Mouse (Mus musculus) forebrain, embryonic 15.5 days (tissue): ENCODE measurements around the gene Nmnat2. TPM values are rescaled to one million over a fixed set of nuclear protein-coding genes. Genes with fewer than 3 reads are reported as not detected.

Source experiments
- ATAC-seq: fragments of 200-750 bp; cut with Nextera tagmentation; replicated peaks from 2 replicates; pipeline ENCODE4 v1.8.0; 2017; ENCODE audit warnings: mild to moderate bottlenecking, moderate TSS enrichment, moderate library complexity
- H3K27ac ChIP-seq: fragments of 300-500 bp; sonication (generic); replicated peaks from 2 replicates; pipeline ENCODE4 v1.5.1; 2015; ENCODE audit warnings: mild to moderate bottlenecking, inconsistent platforms
- H3K27me3 ChIP-seq: fragments of 300-500 bp; sonication (generic); 2 replicates; pipeline ENCODE4 v1.6.1; 2015; ENCODE audit warnings: inconsistent platforms
- H3K36me3 ChIP-seq: fragments of 300-500 bp; sonication (generic); 2 replicates; pipeline ENCODE4 v1.6.1; 2015; ENCODE audit warnings: mild to moderate bottlenecking, inconsistent platforms
- H3K4me1 ChIP-seq: fragments of 300-500 bp; sonication (generic); 2 replicates; pipeline ENCODE4 v1.6.1; 2015; ENCODE audit warnings: inconsistent platforms
- H3K4me2 ChIP-seq: fragments of 300-500 bp; sonication (generic); replicated peaks from 2 replicates; pipeline ENCODE4 v1.6.1; 2015; ENCODE audit warnings: mild to moderate bottlenecking, inconsistent platforms
- H3K4me3 ChIP-seq: fragments of 300-500 bp; sonication (generic); 2 replicates; pipeline ENCODE4 v1.5.1; 2015; ENCODE audit warnings: mild to moderate bottlenecking, inconsistent platforms
- H3K9ac ChIP-seq: fragments of 300-500 bp; sonication (generic); replicated peaks from 2 replicates; pipeline ENCODE4 v1.6.1; 2015; ENCODE audit warnings: mild to moderate bottlenecking, inconsistent platforms
- H3K9me3 ChIP-seq: fragments of 300-500 bp; sonication (generic); 2 replicates; pipeline ENCODE4 v1.6.1; 2016; ENCODE audit warnings: inconsistent platforms
- WGBS: fragments of 180-500 bp; shearing (Covaris S2); methylation state at CpG from one replicate; pipeline ENCODE4 v1.1.7; 2015; ENCODE audit warnings: mixed read lengths; 5-methylcytosine and 5-hydroxymethylcytosine counted together
- polyA plus RNA-seq: library from polyadenylated mRNA; unstranded; fragments of >200 nt; fragmentation: Nextera tagmentation; extraction: Ambion mirVana; gene quantifications from 2 replicates; pipeline ENCODE4 v1.2.1, GENCODE M21; 2015

Nmnat2 gene
- polyA plus RNA-seq, 1 experiment from 2014 or later, result 69.5 TPM

DNA sequence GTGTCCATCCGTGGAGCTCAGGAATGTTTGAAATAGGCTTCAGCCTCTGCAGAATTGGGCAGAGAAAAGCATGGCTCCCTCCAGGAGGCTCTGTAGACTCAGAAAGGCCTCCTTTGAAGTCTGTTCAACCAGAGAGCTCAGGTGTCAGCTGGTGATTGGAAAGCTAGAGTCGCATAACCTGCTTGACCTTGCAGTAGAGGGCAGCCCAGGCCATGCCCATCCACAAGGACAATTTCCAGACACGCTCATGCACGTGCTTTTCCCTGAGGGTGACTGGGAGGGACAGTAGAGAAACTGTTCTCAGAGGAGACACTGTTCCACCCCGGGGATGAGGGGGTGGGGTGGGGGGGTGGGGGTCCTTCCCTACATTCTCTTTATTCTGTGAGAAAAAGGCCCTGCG lies 76.6 kb downstream of the Nmnat2 start:
- peaks cover 18% of the 10 kb centered on the region for H3K4me1 ChIP-seq
- H3K36me3 ChIP-seq, result no peaks in the 10 kb centered on the region
- 75% methylated on average over 6 of the region's 6 CpGs for WGBS
- no peaks in the 10 kb centered on the region for H3K27me3 ChIP-seq
- no peak overlapping the region for H3K27ac ChIP-seq
- no peak for ATAC-seq
- H3K9me3 ChIP-seq, result no peaks in the 10 kb centered on the region
- no peak overlapping the region for H3K4me3 ChIP-seq
- no peak overlapping the region for H3K4me2 ChIP-seq
- no peak overlapping the region for H3K9ac ChIP-seq

DNA sequence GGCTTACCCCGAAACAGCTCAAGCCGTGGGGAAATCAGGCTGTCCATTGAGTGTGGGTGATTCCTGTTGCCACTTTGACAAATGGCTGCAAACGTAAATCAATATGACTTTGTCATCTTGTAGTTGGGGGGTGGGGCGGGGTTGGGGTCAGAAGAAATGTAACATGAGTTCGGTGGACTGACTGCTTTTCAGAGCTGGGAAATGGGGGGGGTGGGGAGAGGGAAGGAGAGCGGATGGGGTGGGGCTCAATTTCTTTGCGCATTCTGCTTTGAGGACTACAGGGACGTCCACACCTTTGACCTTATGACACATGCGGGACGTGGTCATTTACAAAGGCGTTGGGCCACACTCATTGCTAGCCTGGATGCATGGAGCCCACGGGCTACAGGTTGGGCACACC lies 77.2 kb downstream of the Nmnat2 start:
- no peak overlapping the region for H3K9ac ChIP-seq
- 88% methylated on average over 12 of the region's 12 CpGs for WGBS
- no peaks in the 10 kb centered on the region for H3K27me3 ChIP-seq
- no peak overlapping the region for H3K4me2 ChIP-seq
- H3K4me1 ChIP-seq, result peaks cover 21% of the 10 kb centered on the region
- no peak for ATAC-seq
- H3K4me3 ChIP-seq, result no peak overlapping the region
- H3K27ac ChIP-seq, result no peak overlapping the region
- no peaks in the 10 kb centered on the region for H3K9me3 ChIP-seq
- no peaks in the 10 kb centered on the region for H3K36me3 ChIP-seq

DNA sequence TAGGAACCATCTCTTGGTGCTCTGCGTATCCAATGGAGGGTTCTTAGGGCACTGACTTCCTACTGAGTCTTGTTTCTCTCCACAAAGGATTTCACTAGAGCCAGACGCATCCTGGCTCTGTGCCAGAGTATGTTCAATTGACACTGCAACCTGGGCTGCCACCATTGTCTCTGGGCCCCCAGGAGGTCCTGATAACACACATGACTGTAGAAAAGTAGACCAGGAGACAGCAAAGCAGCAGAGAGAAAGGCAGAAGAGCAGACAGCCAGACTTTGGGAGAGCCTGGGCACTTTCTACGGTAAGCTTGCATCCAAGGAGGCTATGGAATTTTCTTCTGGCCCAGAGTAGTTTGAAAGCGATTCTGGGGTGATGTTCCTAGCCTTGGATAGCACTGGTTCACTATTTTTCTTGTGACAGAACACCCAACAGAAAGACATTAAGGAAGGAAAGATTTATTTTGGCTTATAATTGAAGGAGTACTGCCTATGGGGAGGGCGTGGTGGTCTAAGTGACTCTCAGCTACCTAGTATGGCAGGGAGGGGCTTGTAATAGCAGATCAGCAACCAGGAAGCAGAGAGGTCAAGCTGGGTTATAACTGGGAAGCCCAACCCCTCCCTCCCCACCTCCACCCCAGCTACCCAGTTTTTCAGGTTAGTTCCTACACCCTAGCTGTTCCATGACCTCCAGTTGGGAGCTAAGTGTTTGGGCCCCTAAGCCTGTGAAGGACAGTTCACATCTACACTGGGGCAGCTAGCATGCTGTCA lies 78.5 kb downstream of the Nmnat2 start:
- H3K9me3 ChIP-seq, result no peaks in the 10 kb centered on the region

GRCm38 (mm10) chr1:153034064-153034463 lies 79.3 kb downstream of the Nmnat2 start:
- no peaks in the 10 kb centered on the region for H3K27me3 ChIP-seq
- H3K4me1 ChIP-seq, result peaks cover 34% of the 10 kb centered on the region
- 84% methylated on average over 7 of the region's 7 CpGs for whole genome bisulfite sequencing
- ATAC-seq, result no peak
- H3K27ac ChIP-seq, result no peak overlapping the region
- no peaks in the 10 kb centered on the region for H3K36me3 ChIP-seq
- H3K9ac ChIP-seq, result no peak overlapping the region
- no peak overlapping the region for H3K4me3 ChIP-seq
- no peak overlapping the region for H3K4me2 ChIP-seq
- no peaks in the 10 kb centered on the region for H3K9me3 ChIP-seq

More for the DNA sequence above, 78.5 kb downstream of the Nmnat2 start:
- no peaks in the 10 kb centered on the region for H3K27me3 ChIP-seq
- H3K4me1 ChIP-seq, result peaks cover 34% of the 10 kb centered on the region
- H3K9ac ChIP-seq, result no peak overlapping the region
- no peak overlapping the region for H3K4me2 ChIP-seq
- ATAC-seq, result no peak
- H3K36me3 ChIP-seq, result no peaks in the 10 kb centered on the region
- 46% methylated on average over 5 of the region's 5 CpGs for WGBS
- no peak overlapping the region for H3K4me3 ChIP-seq
- H3K27ac ChIP-seq, result no peak overlapping the region

GRCm38 (mm10) chr1:153035328-153035944 lies 80.6 kb downstream of the Nmnat2 start:
- H3K4me2 ChIP-seq, result no peak overlapping the region
- no peaks in the 10 kb centered on the region for H3K36me3 ChIP-seq
- no peaks in the 10 kb centered on the region for H3K27me3 ChIP-seq
- peak overlapping the region; percentile 91 for H3K27ac ChIP-seq
- peaks cover 43% of the 10 kb centered on the region for H3K4me1 ChIP-seq
- 34% methylated on average over 6 of the region's 6 CpGs for WGBS
- H3K9ac ChIP-seq, result peak overlapping the region; percentile 34; the same call in 1 of the 2 replicates
- H3K4me3 ChIP-seq, result no peak overlapping the region
- ATAC-seq, result peak; percentile 64
- no peaks in the 10 kb centered on the region for H3K9me3 ChIP-seq

GRCm38 (mm10) chr1:153037353-153038345 lies 82.9 kb downstream of the Nmnat2 start:
- 39% methylated on average over 10 of the region's 10 CpGs for WGBS
- Histone ChIP-seq H3K36me3 (no peaks in the 10 kb centered on the region), H3K4me1 (peaks cover 43% of the 10 kb centered on the region), H3K4me3 (no peak overlapping the region), H3K9ac (no peak overlapping the region), H3K4me2 (no peak overlapping the region), H3K9me3 (no peaks in the 10 kb centered on the region), H3K27ac (peak overlapping the region; percentile 91), H3K27me3 (no peaks in the 10 kb centered on the region)
- ATAC-seq, result peak; percentile 86

DNA sequence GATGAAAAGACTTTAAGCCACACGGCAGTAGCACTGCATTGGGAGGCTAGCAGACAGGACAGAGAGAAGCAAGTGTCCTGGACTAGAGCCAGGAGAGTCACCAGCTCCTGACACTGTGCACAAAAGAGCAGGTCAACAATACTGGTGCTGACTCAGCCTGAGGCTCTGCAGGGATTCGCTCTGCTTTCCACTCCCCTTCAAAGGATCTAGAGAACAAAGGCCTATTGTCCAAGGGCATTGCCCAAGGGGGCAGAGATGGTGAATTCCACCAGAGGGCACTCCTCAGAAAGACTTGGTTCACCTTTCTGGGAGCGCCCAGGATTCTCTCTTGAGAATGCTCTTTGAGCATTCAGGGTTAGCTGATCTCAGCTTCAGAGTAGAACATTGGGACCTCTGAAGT lies 85.3 kb downstream of the Nmnat2 start:
- Histone ChIP-seq H3K27ac (no peak overlapping the region), H3K4me1 (peaks cover 40% of the 10 kb centered on the region), H3K4me3 (no peak overlapping the region), H3K27me3 (no peaks in the 10 kb centered on the region), H3K36me3 (no peaks in the 10 kb centered on the region), H3K9me3 (no peaks in the 10 kb centered on the region), H3K9ac (no peak overlapping the region), H3K4me2 (no peak overlapping the region)
- ATAC-seq, result no peak
- WGBS, result 17% methylated on average over 3 of the region's 3 CpGs

DNA sequence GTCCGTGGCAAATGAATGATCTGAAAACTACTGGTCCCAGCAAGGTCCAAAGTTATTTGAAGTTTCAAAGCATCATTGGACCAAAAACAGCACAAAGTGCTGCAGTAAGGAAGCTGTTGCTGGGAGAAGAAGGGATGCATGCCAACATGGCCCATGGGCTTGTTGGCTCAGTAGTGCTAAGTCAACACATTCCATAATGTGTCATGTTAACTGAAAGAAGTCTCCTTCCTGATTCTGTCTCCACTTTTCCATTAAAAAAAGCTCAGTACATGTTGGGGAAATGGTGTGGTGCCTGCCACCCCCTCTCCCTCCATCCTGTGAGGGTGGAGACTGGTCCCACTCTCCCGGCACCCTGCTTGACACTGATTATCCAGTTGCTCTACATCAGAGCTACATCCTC lies 86.3 kb downstream of the Nmnat2 start:
- ATAC-seq, result no peak
- 84% methylated on average over 2 of the region's 2 CpGs for WGBS

DNA sequence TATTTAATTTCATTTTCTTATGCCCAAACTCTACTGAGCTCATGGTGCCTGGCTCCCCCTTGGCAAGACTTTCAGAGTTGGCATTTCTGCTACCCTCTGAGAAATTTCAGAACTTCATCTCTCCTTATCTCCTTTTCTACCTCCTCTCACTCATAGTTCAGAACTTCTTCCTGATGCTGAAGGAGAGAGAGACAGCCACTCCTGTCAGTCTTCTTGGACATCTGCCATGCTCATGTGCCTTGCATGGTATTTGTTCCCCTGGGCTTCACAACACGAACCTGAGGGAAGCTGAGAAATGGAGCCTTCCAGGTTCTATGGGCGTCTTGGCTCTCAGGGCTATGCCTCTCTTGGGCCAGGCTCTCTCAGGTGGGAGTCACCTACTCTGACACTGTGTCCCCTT lies 87.5 kb downstream of the Nmnat2 start:
- WGBS, result 83% methylated on average over 2 of the region's 2 CpGs

More for the DNA sequence above, 86.3 kb downstream of the Nmnat2 start:
- no peak overlapping the region for H3K4me2 ChIP-seq
- H3K9me3 ChIP-seq, result no peaks in the 10 kb centered on the region
- no peak overlapping the region for H3K27ac ChIP-seq
- H3K9ac ChIP-seq, result no peak overlapping the region
- no peaks in the 10 kb centered on the region for H3K36me3 ChIP-seq
- peaks cover 43% of the 10 kb centered on the region for H3K4me1 ChIP-seq
- H3K27me3 ChIP-seq, result no peaks in the 10 kb centered on the region
- no peak overlapping the region for H3K4me3 ChIP-seq

DNA sequence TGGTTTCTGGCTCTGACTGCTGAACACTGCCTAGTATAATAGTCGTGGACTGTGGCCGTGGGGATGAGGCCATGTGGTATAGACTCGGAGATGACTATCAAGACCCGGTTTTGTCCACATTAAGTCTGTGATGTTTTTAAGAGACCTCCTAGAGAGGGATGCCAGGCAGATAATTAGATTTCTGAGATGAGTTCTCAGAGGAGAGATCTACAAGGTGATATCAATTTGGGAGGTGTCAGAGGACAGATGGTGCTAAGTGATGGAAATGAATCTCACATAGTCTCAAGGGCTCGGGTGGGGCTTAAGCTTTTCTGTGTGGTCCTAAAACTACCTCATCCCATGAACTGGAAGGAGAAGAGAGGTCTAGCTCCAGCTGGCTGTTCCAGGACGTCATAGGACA lies 88.5 kb downstream of the Nmnat2 start:
- Histone ChIP-seq H3K9me3 (no peaks in the 10 kb centered on the region), H3K9ac (no peak overlapping the region), H3K27ac (no peak overlapping the region), H3K27me3 (no peaks in the 10 kb centered on the region), H3K36me3 (no peaks in the 10 kb centered on the region), H3K4me3 (no peak overlapping the region), H3K4me1 (peaks cover 31% of the 10 kb centered on the region), H3K4me2 (no peak overlapping the region)
- WGBS, result 64% methylated on average over 6 of the region's 6 CpGs
- no peak for ATAC-seq

More for the DNA sequence above, 87.5 kb downstream of the Nmnat2 start:
- Histone ChIP-seq H3K4me3 (no peak overlapping the region), H3K27ac (no peak overlapping the region), H3K4me1 (peaks cover 36% of the 10 kb centered on the region), H3K4me2 (no peak overlapping the region), H3K27me3 (no peaks in the 10 kb centered on the region), H3K9ac (no peak overlapping the region), H3K9me3 (no peaks in the 10 kb centered on the region), H3K36me3 (no peaks in the 10 kb centered on the region)
- ATAC-seq, result no peak

GRCm38 (mm10) chr1:153045368-153045767 lies 90.6 kb downstream of the Nmnat2 start:
- no peak overlapping the region for H3K4me2 ChIP-seq
- no peaks in the 10 kb centered on the region for H3K27me3 ChIP-seq
- ATAC-seq, result peak; percentile 83
- no peak overlapping the region for H3K9ac ChIP-seq
- no peak overlapping the region for H3K4me3 ChIP-seq
- 0 out of 2 replicates have a peak overlapping the region, but pooled peaks have one; percentile 32 for H3K27ac ChIP-seq
- H3K36me3 ChIP-seq, result no peaks in the 10 kb centered on the region
- WGBS, result 44% methylated on average over 11 of the region's 11 CpGs
- H3K9me3 ChIP-seq, result no peaks in the 10 kb centered on the region
- H3K4me1 ChIP-seq, result peaks cover 23% of the 10 kb centered on the region
